Mouse (Mus musculus): ENCODE results near the gene Ppm1f.
"Not testable (repeated sequence)": the region's sequence is repeated elsewhere in the genome, so short reads cannot be mapped to it uniquely, and the experiment has no call there.

The Ppm1f gene

DNA sequence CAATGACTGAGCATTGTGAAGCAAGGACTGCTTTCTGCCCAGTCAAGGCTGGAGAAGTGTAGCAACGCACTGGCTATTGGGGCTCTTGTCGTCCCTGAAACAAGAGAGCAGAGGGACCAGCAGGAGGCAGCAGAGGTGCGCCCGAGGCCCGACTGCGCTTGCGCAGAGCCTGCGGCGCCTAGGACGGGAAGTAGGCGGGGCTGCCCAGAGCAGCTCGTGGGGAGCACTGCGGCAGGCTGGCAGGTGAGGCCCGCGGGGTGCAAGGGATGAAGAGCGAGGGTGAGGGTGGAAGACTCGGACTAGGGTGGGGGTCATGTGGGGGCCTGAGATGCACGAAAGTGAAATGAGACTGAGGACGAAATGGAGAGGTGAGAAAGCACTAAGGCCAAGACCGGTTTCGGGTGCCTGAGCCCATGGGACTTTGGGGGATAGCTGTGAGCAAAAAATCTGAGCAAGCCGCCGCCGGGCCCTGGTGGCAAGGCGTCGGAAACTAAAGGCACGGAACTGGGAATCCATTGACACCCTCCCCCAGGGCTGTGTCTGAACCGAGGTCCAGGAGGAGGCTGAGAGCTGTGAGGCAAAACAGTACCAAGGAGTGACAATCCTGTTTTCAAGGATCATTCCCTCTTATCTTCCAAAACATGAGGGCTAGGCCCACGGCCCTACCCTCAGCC, at the start of gene Ppm1f:
Gene Ppm1f (plus strand): TSS at position 88 of the 674 bp plus-strand sequence.
- peak; percentile 90 for DNase-seq (ENCODE audit: low spot score)

DNA sequence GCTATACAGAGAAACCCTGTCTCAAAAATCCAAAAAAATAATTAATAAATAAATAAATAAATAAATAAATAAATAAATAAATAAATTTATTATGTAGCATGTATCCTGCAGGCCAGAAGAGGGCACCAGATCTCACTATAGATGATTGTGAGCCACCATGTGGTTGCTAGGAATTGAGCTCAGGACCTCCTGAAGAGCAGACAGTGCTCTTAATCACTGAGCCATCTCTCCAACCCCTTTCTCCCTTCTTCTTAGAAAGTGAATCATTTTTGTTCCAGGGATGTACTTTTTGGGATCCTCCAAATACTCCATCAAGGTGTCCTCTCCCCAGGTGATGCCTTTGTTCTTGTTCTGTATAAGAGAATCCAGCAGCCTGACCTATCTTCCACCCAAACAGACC, 47.1 kb upstream of the Ppm1f start:
- no peak for DNase-seq (ENCODE audit: low spot score)

DNA sequence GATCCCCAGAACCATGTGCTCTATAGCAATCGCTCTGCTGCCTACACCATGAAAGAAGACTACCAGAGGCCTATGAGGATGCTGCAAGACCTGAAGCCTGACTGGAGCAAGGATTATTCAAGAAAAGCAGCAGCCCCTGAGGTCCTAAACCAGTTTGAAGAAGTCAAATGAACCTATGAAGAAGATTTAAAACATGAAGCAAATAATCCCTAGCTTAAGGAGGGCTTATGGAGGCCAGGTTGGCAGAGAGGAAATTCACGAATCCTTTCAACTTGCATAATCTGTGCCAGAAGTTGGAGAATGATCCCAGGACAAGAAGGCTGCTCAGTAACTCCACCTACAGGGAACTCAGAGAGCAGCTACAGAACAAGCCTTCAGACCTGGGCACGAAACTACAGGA, 43.9 kb upstream of the Ppm1f start:
- no peak for DNase-seq (ENCODE audit: low spot score)

DNA sequence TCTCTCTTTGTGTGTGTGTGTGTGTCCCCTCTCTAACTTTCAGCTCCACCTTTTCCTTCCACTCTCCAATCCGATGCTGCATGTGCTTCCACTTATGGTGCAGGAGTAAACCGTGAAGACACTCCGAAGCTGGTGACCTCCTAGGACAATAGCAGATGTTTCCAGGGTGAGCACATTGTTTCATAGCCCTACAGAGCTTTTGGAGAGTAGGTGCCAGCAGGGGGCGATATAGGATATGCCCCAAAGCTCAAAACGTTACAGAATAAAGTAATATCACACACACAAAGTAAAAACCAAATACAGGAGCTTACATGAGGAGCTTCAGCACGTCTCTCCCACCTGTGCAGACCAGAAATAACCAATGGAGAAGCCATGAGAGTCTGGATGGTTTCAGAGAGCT, 41.4 kb upstream of the Ppm1f start:
- DNase-seq (ENCODE audit: low spot score) = peak; percentile 23

DNA sequence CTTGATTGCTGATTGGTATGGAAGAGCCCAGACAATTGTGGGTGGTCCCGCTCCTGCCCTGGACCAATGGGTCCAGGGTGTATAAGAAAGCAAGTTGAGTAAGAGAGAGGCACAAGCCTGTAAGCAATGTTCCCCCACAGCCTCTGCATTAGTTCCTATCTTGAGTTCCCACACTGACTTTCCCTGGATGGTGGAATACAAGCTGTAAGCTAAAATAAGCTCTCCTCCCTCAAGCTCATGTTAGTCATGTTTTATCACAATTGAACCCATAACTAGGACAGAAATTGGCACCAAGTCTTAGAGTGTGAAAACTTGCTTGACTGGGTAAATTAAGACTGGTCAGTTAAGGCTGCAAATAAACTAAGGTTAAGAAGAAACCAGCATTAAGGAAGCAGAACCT, 40.7 kb upstream of the Ppm1f start:
- DNase-seq (ENCODE audit: low spot score) = no peak

DNA sequence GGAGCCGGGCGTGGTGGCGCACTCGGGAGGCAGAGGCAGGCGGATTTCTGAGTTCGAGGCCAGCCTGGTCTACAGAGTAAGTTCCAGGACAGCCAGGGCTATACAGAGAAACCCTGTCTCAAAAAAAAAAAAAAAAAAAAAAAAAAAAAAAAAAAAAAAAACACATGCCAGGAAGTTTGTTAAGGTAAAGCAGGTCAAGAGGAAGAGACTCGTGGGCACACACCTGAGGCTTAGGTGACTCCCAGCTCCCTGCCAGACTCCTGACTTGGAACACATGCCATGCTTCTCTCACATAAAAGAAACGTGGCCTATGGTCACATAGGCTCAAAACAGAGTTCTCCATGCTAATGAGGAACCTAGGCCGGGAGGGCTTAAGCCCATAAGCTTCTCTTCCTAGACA, 40.2 kb upstream of the Ppm1f start:
- DNase-seq (ENCODE audit: low spot score) = not testable (repeated sequence)

DNA sequence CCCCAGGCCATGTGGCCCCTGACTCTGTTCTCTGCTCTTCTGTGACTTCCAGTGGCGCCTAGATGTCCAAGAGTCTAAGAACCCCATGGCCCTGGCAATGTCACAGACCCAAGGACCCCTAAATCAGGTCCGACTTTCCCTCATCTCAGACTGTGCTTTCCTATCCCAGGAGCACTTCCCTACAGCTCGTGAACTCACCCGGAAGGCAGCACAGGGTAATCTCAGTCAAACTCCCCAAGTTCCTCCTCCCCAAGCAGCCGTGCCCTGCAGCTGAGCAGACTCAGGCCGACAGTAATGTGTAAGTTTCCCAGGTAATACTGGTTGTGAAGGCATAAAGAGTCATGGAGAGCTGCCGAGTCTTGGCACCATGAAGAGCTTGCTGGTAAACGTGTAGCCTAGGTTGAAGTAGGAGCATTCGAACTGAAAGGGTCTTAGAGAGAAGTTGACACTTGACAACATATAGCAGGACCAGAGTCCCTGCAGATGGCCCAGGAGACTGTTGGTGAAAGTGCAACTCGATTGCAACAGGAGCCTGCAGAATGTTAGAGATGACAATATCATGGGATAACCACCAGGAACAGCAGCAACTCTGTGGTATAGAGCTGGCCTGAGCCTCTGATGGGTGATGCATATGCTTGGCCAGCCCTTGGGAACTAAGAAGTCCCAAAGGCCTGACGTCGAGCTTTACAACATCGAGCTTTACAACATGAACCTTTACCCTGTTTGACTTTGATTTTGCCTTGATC, 39.4 kb upstream of the Ppm1f start:
- DNase-seq (ENCODE audit: low spot score) = no peak

DNA sequence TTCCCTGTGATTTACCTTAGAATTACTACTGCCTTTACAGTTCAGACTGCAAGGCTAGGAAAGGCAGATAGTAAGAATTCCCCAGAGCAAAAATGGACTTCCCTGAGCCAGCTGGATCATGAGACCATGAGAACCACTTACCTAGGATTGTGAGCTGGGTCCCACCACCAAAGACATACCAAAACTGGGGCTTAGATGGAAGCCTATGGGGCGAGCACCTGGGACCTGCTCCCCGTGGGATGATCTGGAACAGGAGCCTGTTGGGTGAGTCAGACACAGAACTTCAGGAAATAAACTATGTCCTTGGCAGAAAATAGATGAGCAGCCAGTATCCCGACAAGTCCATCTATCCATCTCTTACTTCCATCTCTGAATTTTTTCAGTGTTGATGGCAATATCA, 34.0 kb upstream of the Ppm1f start:
- DNase-seq (ENCODE audit: low spot score) = no peak

DNA sequence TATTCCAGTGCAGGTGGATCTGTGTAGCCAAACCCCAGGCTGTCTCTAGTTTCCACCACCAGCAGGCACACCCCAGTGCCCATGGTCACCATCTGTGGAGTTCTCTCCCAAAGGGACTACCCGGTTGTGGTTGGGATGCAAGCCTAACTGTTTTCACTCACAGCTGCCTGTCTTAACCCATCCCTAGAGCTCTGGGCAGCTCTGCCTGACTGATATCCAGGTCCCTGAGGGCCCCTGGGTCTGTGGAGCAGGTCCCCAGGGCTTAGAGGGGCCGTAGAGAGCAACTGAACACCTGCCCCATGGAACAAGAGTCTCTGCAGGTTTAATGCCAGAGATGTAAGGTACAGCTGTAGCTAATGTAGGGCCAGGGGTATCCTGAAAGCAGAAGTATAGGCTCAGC, 32.3 kb upstream of the Ppm1f start, which contains the start of gene Igll1:
Gene Igll1 (minus strand): TSS at position 8 of the 400 bp plus-strand sequence.
- no peak for DNase-seq (ENCODE audit: low spot score)

DNA sequence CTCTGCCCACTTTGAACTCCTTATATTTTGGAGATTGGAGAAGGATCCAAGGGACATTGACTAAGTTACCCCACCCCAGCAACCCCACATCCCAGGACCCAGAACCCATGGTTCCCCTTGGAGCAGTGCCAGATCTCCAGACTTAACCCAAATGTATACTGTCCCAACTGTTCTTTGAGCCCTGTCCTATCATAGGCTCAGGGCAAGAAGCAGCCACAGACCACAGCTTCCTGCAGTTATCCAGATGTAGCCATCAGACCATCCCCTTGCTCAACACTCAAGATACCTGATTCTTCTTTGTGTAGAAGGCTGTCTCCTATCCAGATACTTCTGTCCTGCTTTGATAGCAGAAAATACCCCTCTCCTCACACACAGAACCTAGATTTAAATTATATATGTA, 31.1 kb upstream of the Ppm1f start:
- no peak for DNase-seq (ENCODE audit: low spot score)

DNA sequence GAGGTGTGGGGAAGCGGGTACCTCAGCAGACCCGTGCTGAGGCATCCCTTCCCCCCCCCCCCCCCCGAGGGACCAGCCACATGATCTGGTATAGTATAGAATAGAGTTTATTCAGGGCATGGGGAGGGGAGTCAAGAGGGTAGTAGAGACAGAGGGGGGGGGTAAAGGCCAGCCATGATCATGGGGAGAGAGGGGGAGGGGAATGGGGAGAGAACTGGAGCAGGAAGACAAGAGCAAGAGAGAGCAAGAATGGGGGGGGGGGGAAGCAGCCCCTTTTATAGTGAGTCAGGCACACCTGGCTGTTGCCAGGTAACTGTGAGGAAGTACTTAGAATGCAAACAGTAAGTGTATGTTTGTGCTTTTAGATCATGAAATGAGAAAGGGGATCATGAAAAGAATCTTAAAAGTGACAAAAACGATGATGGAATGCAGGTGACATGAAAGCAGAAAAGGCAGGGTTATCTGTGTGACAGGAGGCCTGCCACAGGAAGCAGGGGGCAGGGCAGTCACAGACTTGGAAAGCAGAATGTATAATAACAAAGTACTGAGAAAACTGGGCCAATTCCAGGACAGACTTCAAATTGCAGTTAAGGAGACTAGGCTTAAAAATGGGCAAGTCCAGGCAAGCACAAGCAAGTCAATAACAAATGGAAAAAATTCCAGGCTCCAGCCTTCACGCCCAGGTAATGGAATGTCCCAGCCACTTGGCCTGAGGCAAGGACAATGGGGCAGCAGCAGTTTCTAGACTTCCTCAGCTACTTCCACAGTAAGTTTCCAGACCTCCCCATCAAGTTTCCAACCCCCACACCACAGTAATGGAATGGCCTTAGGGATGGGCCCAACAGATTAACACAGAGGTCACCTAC, 30.3 kb upstream of the Ppm1f start:
- no peak for DNase-seq (ENCODE audit: low spot score)

DNA sequence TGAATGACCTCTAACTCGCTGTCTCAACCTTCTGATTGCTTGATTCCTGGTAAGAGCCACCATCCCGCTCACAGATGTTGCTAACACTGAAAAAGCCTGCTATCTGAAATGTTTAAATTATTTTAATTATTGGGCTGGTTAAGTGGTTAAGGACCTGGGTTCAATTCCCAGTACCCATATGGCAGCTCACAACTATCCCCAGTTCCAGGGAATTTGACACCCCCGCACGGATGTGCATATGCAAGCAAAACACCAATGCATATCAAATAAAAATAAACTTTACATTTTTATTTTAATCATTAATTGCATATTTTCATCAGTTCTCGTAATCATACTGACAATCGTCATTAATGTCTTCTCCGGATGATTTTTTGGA, 26.0 kb upstream of the Ppm1f start:
- no peak for DNase-seq (ENCODE audit: low spot score)

DNA sequence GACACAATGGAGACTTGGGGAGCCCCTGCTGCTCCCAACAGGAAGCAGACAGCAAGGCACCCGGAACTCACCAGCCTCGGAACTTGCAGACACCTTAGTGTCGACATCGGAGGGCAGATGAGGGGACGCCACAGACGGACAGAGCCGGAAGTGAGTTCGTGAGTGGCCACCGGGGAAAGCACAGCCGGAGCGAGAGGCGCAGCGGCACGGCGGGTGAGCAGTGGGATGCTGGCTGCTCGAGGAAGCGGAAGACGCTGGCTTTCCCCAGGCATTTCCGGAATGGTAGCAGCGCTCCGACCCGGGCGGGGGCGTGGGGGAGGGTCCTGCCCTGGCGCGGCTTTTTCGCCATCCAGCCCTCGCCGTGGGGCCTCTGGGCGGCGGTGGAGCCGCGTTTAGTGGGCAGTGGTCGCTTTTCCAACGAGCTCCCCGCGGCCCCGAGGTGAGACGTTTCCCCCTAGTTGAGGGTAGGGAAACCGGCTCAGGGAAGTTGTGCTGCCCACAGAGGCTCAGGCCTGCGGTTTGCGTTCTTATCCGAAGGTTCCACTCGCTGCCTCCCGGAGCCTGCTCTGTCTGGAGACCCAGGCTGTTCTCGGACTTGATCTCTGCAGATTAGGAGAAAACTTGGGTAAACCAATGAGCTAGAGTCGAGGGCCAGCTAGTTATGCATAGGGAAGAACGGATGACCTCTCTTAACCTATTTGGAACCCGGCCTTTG, 25.5 kb upstream of the Ppm1f start, which contains the start of the genes Top3b and Vpreb1:
Gene Top3b (plus strand): TSS at position 120 of the 715 bp plus-strand sequence.
Gene Vpreb1 (minus strand): TSS at position 227 of the 715 bp plus-strand sequence.
- peak; percentile 80 for DNase-seq (ENCODE audit: low spot score)

DNA sequence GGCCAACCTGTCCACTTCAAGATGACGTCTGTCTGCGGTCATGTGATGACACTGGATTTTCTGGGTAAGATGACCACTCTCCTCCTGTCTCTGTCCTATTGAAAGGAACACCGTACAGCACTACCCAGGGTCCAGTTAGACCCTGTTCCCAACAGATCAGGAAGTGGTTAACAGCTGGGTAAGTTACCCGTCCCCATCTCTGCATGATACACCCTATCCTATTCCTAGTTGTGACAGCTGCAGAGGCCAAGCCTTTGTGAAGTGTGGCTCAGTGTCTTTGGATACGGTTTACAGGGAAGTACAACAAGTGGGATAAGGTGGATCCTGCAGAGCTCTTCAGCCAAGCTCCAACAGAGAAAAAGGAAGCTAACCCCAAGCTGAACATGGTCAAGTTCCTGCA, 17.2 kb upstream of the Ppm1f start:
- no peak for DNase-seq (ENCODE audit: low spot score)

DNA sequence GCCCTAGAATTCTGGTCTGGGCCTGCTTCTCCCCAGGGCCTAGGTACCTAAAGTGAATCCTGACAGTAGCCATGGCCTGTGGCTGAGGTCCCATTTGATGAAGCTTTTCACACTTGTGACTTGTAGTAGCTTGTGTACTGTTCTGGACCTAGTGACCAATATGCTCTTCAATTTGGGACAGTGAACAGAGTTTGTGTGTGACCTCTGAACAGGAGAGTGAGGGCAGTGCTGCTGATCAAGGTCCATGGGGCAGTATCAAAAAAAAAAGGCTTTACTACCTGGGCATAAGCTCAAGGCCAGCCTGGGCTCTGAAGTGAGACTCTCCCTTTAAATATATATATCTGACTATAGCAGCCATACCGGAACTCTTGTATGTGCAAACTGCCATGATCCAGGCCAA, 7.9 kb upstream of the Ppm1f start:
- no peak for DNase-seq (ENCODE audit: low spot score)

DNA sequence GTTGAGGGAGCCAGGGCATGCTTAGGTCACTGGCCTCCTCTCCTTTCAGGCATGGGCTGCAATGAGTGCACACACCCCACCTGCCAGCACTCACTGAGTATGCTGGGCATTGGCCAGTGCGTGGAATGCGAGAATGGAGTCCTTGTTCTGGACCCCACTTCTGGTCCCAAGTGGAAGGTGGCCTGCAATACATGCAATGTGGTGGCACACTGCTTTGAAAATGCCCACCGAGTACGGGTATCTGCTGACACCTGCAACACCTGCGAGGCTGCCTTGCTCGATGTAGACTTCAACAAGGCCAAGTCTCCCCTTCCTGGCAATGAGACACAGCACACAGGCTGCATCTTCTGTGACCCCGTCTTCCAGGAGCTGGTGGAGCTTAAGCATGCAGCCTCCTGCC, 3.9 kb upstream of the Ppm1f start:
- no peak for DNase-seq (ENCODE audit: low spot score)

DNA sequence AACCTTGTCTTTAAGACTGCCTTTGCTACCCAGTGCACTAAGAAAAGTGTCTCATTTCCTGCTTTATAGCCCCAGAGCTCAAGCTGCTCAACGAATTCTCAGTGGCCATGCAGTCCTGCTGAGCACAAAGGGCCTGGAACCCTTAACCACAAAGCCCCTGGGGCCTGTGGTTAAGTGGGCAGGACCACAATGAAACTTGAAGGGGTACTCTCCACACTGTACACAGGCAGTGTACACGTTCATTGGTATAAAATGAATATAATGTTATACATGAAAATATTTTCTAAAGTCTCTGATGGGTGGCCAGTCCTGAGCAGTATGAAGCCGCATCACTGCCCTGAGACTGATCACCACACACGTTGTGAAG, 271 bp upstream of the Ppm1f start:
- no peak for DNase-seq (ENCODE audit: low spot score)

DNA sequence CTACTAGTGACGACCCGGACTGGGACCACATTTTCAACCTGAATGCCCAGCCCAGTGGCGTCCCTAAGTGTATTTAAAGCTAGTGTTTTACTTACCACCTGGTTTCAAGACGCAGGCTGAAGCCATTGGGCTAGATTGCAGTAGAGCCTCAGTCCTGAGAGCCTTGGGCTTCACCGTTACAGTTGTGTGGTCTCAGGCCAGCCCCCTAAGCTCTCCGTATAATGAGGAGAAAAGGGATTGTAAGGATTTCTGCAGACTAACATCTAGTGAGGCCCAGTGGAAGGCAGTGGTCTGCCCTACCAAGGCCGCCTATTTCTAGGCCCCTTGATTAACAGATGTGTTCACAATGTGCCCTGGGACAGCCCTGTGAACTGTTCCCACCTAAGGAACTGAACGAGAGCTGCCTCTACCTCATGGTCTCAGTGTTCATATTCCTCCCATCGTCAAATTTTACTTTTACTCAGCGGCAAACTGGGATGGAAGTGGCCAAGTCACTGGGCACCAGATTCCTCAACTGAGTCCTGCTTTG, 851 bp downstream of the Ppm1f start:
- DNase-seq (ENCODE audit: low spot score) = no peak

DNA sequence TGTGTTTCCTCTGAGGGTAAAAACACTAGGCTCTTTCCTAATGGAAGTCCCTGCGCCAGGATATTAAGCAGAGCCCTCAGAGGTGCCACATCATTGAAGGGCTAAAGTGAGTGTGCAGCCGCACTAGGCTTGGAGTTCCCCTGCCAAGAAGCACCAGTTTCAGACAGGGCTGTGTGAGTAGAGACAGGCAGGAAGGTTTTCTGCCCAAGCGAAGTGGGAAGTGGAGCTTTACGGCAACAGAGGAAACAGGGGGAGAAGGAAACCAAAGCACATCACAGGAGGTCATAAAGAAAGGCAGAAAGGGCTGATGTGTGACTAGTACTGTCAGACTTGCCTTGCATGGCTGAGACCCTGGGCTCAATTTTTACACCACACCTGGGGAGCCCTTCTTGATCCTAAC, 6.1 kb downstream of the Ppm1f start:
- DNase-seq (ENCODE audit: low spot score) = no peak

DNA sequence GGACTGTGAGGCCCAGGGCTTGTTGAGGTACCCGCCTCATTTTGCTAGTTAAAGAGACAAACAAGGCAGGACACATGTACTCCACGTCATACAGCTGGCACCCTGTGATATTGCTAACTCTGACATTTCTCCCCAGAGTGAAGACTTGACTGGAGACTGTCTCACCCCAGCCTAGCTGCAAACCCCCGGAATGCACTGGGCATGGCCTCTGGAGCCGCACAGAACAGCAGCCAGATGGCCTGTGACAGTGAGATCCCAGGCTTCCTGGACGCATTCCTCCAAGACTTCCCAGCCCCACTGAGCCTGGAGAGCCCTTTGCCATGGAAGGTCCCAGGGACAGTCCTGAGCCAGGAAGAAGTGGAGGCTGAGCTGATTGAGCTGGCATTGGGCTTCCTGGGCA, 6.9 kb downstream of the Ppm1f start:
- no peak for DNase-seq (ENCODE audit: low spot score)

DNA sequence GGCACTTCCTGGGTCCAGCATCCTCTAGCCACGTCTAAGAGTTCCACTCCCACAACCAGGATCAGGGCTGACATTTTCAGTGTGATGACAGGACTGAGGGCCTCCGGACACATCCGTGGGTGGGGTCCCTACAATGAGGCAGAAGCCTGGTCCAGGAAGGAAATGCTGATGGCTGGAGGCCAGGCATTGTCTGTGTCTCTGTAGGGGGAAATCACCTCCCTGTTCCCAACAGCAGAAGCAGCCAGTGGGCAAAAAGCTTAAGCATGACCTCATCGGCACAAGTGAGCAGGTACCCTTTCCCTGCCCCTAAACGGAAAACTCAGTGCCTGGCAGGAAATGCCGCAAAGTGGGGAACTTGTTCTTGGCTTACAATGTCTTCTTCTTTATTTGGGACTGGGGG, 11.5 kb downstream of the Ppm1f start:
- DNase-seq (ENCODE audit: low spot score) = no peak

Data from spleen, adult 12 weeks (tissue).